Mouse (Mus musculus): Measurements from ENCODE around the gene Rcbtb1. TPM values are rescaled to one million over a fixed set of nuclear protein-coding genes. Genes with fewer than 3 reads are reported as not detected.
"Not testable (repeated sequence)": the region's sequence is repeated elsewhere in the genome, so short reads cannot be mapped to it uniquely, and the experiment has no call there.

The Rcbtb1 gene
- polyA plus RNA-seq, 1 experiment, result 5.6 TPM

DNA sequence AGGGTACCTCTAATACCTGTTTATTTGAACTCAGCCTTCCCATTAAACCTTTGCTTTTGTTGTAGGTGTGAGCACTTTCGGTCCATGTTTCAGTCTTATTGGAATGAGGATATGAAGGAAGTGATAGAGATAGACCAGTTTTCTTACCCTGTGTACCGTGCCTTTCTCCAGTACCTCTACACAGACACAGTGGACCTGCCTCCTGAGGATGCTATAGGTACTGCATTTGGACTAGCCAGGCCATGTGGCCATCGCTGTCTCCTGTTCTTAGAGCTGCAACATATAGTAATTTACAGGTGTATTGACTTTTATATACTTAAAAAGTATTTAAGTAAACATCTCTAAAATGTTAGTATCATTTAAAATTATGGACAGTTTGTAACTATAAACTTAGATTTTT is 28.8 kb downstream of the Rcbtb1 start:
- no peak overlapping the region for H3K4me3 ChIP-seq (ENCODE audit: control insufficient read depth, low read depth, low read length)
- H3K27me3 ChIP-seq (ENCODE audit: control insufficient read depth, insufficient read depth, low read length), result no peaks in the 10 kb centered on the region
- no peaks in the 10 kb centered on the region for H3K36me3 ChIP-seq (ENCODE audit: control insufficient read depth, insufficient read depth, low read length)
- H3K27ac ChIP-seq (ENCODE audit: control insufficient read depth, insufficient read depth, low read depth, low read length), result no peak overlapping the region
- TF ChIP-seq CTCF (IDR thresholded peaks at IDR 0.05; ENCODE audit: control insufficient read depth, insufficient read depth, insufficient replicate concordance, low read depth, low read length), result no peak
- no peak for TF ChIP-seq POLR2A (IDR thresholded peaks at IDR 0.05; ENCODE audit: control insufficient read depth, low read depth, low read length)
- H3K4me1 ChIP-seq (ENCODE audit: control insufficient read depth, insufficient read depth, low read length), result no peaks in the 10 kb centered on the region

DNA sequence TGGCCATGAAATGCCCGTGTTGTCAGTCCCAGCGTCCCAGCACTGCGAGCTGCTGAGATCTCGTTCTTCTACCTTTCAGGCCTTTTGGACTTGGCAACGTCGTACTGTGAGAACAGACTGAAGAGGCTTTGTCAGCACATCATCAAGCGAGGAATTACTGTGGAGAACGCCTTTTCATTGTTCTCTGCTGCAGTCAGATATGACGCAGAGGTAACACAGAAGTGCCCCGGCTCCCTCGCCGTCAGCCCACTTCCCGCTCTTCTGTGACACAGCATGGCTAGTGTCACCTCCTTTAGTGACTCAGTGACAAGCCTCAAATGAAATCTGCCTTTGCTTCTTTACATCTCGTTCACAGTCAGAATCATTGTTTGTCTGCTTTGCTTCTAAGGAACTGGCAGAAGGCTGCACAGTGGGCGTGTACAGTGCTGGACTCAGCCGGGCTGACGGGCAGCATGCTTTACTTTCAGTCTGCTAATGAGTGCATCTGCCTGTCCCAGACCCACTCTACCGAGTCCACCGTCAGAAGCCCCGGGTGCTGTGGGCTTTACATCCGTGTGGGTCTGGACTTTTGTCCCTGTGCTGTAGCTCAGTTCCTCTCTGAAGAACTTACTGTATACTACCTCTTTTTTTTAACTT is 29.4 kb downstream of the Rcbtb1 start:
- Histone ChIP-seq H3K36me3 (ENCODE audit: control insufficient read depth, insufficient read depth, low read length) (no peaks in the 10 kb centered on the region), H3K27me3 (ENCODE audit: control insufficient read depth, insufficient read depth, low read length) (no peaks in the 10 kb centered on the region), H3K27ac (ENCODE audit: control insufficient read depth, insufficient read depth, low read depth, low read length) (no peak overlapping the region), H3K4me1 (ENCODE audit: control insufficient read depth, insufficient read depth, low read length) (no peaks in the 10 kb centered on the region), H3K4me3 (ENCODE audit: control insufficient read depth, low read depth, low read length) (no peak overlapping the region)
- TF ChIP-seq CTCF (IDR thresholded peaks at IDR 0.05; ENCODE audit: control insufficient read depth, insufficient read depth, insufficient replicate concordance, low read depth, low read length), result no peak
- TF ChIP-seq POLR2A (IDR thresholded peaks at IDR 0.05; ENCODE audit: control insufficient read depth, low read depth, low read length), result no peak

DNA sequence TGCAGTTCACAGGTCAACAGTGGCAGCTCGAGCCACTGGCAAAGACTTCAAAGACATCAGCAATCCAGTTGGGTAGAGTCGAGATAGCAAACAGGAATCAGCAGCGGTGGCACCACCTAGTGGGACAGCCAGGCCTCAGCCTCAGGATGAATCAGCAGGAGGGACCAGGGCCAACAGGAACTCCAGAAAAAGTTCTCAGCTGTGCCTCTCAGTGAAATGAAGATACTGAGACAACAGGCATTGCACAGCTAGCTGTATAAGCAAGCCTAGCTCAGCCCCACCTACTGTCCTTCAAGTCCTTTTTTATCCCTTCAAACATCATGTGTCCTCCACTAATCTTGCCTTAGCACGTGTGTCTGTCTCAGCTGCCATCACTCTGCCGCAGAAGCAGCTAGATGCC is 31.0 kb downstream of the Rcbtb1 start:
- Histone ChIP-seq H3K27ac (ENCODE audit: control insufficient read depth, insufficient read depth, low read depth, low read length) (no peak overlapping the region), H3K27me3 (ENCODE audit: control insufficient read depth, insufficient read depth, low read length) (no peaks in the 10 kb centered on the region), H3K4me1 (ENCODE audit: control insufficient read depth, insufficient read depth, low read length) (no peaks in the 10 kb centered on the region), H3K4me3 (ENCODE audit: control insufficient read depth, low read depth, low read length) (no peak overlapping the region), H3K36me3 (ENCODE audit: control insufficient read depth, insufficient read depth, low read length) (no peaks in the 10 kb centered on the region)
- peak; percentile 30; the same call in 1 of the 2 replicates for TF ChIP-seq CTCF (IDR thresholded peaks at IDR 0.05; ENCODE audit: control insufficient read depth, insufficient read depth, insufficient replicate concordance, low read depth, low read length)
- TF ChIP-seq POLR2A (IDR thresholded peaks at IDR 0.05; ENCODE audit: control insufficient read depth, low read depth, low read length), result no peak

DNA sequence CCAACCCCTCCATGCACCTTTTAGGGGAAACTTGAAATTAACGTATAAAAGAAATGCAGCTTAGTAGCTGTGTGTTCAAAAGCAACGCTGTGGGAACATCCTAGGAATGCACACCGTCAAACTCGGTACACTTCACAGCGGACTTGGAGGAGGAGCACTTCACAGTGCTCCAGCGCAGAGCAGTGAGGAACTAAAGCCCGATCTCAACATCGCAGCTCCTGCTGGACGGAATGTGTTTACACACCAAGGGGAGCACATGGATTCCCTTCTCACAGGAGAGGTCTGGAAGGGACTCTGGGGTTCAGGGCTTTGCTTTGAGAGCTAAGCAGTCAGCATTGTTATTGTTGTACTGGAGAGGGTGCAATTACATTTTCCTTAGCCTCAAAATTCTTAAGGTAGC is 32.6 kb downstream of the Rcbtb1 start:
- Histone ChIP-seq H3K4me1 (ENCODE audit: control insufficient read depth, insufficient read depth, low read length) (no peaks in the 10 kb centered on the region), H3K27me3 (ENCODE audit: control insufficient read depth, insufficient read depth, low read length) (no peaks in the 10 kb centered on the region), H3K36me3 (ENCODE audit: control insufficient read depth, insufficient read depth, low read length) (no peaks in the 10 kb centered on the region), H3K27ac (ENCODE audit: control insufficient read depth, insufficient read depth, low read depth, low read length) (no peak overlapping the region), H3K4me3 (ENCODE audit: control insufficient read depth, low read depth, low read length) (no peak overlapping the region)
- TF ChIP-seq CTCF (IDR thresholded peaks at IDR 0.05; ENCODE audit: control insufficient read depth, insufficient read depth, insufficient replicate concordance, low read depth, low read length) (no peak), POLR2A (IDR thresholded peaks at IDR 0.05; ENCODE audit: control insufficient read depth, low read depth, low read length) (no peak)

DNA sequence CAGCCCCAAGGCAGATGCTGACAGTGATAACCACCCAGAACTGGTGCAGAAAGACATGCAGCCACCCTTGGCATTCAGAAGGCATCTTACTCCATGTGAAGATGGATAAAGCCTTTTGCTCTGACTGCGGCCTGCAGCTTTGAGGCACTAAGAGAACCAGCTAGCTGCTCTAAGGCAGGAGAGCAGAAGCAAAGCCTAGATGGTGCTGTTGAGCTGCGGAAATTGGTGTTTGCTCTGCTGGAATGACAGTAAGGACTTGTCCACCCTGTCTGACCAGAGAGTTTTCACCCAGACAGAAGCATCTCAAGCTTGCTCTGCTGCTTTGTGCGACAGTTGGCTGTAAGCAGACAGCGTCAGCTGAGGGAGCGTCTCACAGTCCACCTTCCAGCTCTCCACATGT is 49.3 kb downstream of the Rcbtb1 start:
- not testable (repeated sequence) for H3K27me3 ChIP-seq (ENCODE audit: control insufficient read depth, insufficient read depth, low read length); H3K4me3 ChIP-seq (ENCODE audit: control insufficient read depth, low read depth, low read length); H3K4me1 ChIP-seq (ENCODE audit: control insufficient read depth, insufficient read depth, low read length); H3K27ac ChIP-seq (ENCODE audit: control insufficient read depth, insufficient read depth, low read depth, low read length); H3K36me3 ChIP-seq (ENCODE audit: control insufficient read depth, insufficient read depth, low read length)

DNA sequence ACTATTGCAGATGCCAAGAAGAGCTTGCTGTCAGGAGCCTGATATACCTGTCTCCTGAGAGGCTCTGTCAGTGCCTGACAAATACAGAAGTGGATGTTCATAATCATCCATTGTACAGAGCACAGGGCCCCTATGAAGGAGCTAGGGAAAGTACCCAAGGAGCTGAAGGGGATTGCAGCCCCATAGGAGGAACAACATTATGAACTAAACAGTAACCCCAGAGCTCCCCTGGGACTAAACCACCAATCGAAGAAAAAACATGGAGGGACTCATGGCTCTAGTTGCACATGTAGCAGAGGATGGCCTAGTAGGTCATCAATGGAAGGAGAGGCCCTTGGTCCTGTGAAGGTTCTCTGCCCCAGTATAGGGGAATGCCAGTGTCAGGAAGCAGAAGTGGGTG is 54.9 kb downstream of the Rcbtb1 start:
- not testable (repeated sequence) for H3K27me3 ChIP-seq (ENCODE audit: control insufficient read depth, insufficient read depth, low read length); H3K27ac ChIP-seq (ENCODE audit: control insufficient read depth, insufficient read depth, low read depth, low read length); H3K4me1 ChIP-seq (ENCODE audit: control insufficient read depth, insufficient read depth, low read length); H3K4me3 ChIP-seq (ENCODE audit: control insufficient read depth, low read depth, low read length); H3K36me3 ChIP-seq (ENCODE audit: control insufficient read depth, insufficient read depth, low read length)

DNA sequence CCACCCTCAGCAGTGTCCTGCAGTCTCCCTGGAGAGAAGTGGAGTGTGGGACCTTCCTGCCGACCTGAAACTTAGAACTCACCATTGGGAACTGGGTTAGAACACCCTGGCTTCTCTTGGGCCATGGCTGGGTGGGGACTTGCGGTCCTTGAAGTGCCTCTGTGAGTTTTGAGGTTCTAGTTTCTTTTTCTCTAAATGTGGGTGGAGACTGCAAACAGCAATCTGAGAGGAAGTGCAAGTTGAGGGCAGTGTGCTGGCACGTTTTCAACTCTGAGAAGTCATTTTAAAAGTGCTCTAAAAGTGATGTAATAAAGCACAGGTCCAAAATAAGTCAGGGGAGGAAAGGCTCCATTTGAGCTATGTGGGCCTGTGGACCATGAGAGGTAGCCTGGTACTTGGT is 59.0 kb downstream of the Rcbtb1 start, which contains the start of gene Gm6904:
Gene Gm6904 (minus strand): TSS at position 161 of the 400 bp plus-strand sequence.
- H3K36me3 ChIP-seq (ENCODE audit: control insufficient read depth, insufficient read depth, low read length), result no peaks in the 10 kb centered on the region
- no peak within 1 kb of the TSS for H3K4me3 ChIP-seq (ENCODE audit: control insufficient read depth, low read depth, low read length)
- no peak within 1 kb of the TSS for H3K27ac ChIP-seq (ENCODE audit: control insufficient read depth, insufficient read depth, low read depth, low read length)
- no peaks in the 10 kb centered on the region for H3K27me3 ChIP-seq (ENCODE audit: control insufficient read depth, insufficient read depth, low read length)
- TF ChIP-seq CTCF (IDR thresholded peaks at IDR 0.05; ENCODE audit: control insufficient read depth, insufficient read depth, insufficient replicate concordance, low read depth, low read length) (no peak), POLR2A (IDR thresholded peaks at IDR 0.05; ENCODE audit: control insufficient read depth, low read depth, low read length) (no peak)
- no peaks in the 10 kb centered on the region for H3K4me1 ChIP-seq (ENCODE audit: control insufficient read depth, insufficient read depth, low read length)

DNA sequence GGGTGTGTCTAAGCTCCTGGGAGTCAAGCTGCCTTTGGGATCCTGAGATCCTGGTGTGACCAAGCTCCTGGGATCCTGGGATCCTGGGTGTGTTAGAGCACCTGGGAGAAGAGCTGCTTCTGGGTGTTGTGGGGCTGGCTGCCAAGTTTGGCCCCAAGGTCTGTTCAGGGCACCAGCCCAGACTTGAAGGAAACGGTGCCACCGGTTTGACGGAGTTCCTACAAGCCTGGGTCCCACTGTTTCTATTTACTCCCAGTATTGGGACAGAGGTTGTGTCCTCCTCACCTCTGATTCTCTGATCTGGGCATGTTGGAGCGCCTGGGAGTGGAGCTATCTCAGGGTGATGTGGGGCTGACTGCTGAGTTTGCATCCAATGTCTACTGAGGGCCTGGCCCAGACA is 74.0 kb downstream of the Rcbtb1 start:
- H3K36me3 ChIP-seq (ENCODE audit: control insufficient read depth, insufficient read depth, low read length); H3K27me3 ChIP-seq (ENCODE audit: control insufficient read depth, insufficient read depth, low read length); H3K4me3 ChIP-seq (ENCODE audit: control insufficient read depth, low read depth, low read length); H3K27ac ChIP-seq (ENCODE audit: control insufficient read depth, insufficient read depth, low read depth, low read length); H3K4me1 ChIP-seq (ENCODE audit: control insufficient read depth, insufficient read depth, low read length): not testable (repeated sequence)

Other genes starting within 250 kb of the Rcbtb1 start
- 463 and 718 TPM in 2 replicates for gene 1700129C05Rik, start 58.3 kb upstream of the Rcbtb1 start, polyA plus RNA-seq (2012; rRNA removed)
- 613 and 779 TPM in 2 replicates for gene Gm5142, start 22.5 kb upstream of the Rcbtb1 start, polyA plus RNA-seq (2012; rRNA removed)
- gene Gm6904, start 59.0 kb downstream of the Rcbtb1 start, polyA plus RNA-seq (2012; rRNA removed), result not detected in 2 replicates
- 0.07 and 0.14 TPM in 2 replicates for gene Phf11a, start 96.3 kb downstream of the Rcbtb1 start, polyA plus RNA-seq (2012; rRNA removed)
- gene Phf11b, start 140.1 kb downstream of the Rcbtb1 start, polyA plus RNA-seq (2012; rRNA removed), result not detected in 2 replicates
- 0.84 and 0.88 TPM in 2 replicates for gene Phf11d, start 164.3 kb downstream of the Rcbtb1 start, polyA plus RNA-seq (2012; rRNA removed)
- gene Phf11c, start 194.2 kb downstream of the Rcbtb1 start, polyA plus RNA-seq (2012; rRNA removed), result 0.75 and 0.76 TPM in 2 replicates
- gene Setdb2, start 239.7 kb downstream of the Rcbtb1 start, polyA plus RNA-seq (2012; rRNA removed), result 4.5 and 5.6 TPM in 2 replicates
- 26.6 and 34.7 TPM in 2 replicates for gene Cab39l, start 239.8 kb downstream of the Rcbtb1 start, polyA plus RNA-seq (2012; rRNA removed)

Data from testis, adult 2 months (tissue).